Mouse (Mus musculus): ENCODE measurements around the gene E4f1.

DNA sequence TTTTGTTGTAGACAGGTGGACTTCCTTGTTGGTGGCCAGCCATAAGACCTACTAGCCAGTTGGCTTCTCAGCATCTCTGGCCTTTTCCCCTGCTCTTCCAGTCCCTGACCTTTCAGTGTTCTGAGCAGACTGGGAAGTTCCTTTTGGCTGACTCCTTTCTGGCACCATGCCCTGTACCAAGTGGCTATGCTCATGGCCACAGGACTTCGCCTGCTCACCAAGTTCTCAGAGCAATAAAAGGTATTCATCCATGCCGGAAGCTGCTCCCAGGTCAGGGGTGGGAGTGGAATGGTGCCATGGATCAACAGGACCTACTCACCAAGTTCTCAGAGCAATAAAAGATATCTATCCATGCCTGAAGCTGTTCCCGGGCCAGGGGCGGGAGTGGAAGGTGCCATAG, 2.4 kb upstream of the E4f1 start:
- no peak for TF ChIP-seq CTCF (IDR thresholded peaks at IDR 0.05; ENCODE audit: low read depth, low read length)
- no peak for TF ChIP-seq TAL1 (conservative IDR thresholded peaks at IDR 0.05; ENCODE audit: low read depth, low read length)
- no peak for TF ChIP-seq GATA1 (IDR thresholded peaks at IDR 0.05; ENCODE audit: borderline replicate concordance, low read length)
- TF ChIP-seq POLR2AphosphoS5 (IDR thresholded peaks at IDR 0.05; ENCODE audit: insufficient replicate concordance, low read depth, low read length) = no peak
